Mouse (Mus musculus) urinary bladder, postnatal 4 days (tissue): ENCODE results near the gene Acot8.

ENCODE experiments used
- DNase-seq, 2 experiments: peaks; one replicate each; pipeline ENCODE4 v3.0.0; 2021 to 2022; ENCODE audit warnings: low spot score in 2 of 2

Acot8 gene

GRCm38 (mm10) chr2:164804533-164805331 is at the start of gene Acot8, which contains the start of gene Zswim3:
TSS of gene Acot8 (minus strand) at chr2:164804882.
TSS of gene Zswim3 (plus strand) at chr2:164805098.
- DNase-seq = peak; percentile 96 to 97

GRCm38 (mm10) chr2:164850061-164850460 is 45.4 kb upstream of the Acot8 start:
- no peak for DNase-seq

GRCm38 (mm10) chr2:164845782-164846181 is 41.1 kb upstream of the Acot8 start:
- no peak for DNase-seq

- no peak for DNase-seq
Observed at GRCm38 (mm10) chr2:164835164-164835563, 30.5 kb upstream of the Acot8 start.

DNA sequence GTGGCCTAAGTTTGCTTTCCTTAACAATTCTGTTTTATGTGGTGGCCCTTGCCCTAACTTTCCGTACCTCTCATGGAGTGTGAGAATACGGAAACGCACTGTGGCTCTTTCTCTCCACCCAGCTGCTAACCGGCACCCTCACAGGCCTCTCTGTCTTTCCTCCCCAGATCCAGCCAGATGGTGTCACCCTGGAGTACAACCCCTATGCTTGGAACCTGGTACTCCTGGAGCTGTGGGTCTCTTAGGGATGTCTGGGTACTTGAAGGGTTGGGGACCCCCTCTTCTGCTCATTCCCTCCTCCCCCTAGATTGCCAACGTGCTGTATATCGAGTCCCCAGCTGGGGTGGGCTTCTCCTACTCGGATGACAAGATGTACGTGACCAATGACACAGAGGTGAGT is 29.8 kb upstream of the Acot8 start:
- no peak for DNase-seq

DNA sequence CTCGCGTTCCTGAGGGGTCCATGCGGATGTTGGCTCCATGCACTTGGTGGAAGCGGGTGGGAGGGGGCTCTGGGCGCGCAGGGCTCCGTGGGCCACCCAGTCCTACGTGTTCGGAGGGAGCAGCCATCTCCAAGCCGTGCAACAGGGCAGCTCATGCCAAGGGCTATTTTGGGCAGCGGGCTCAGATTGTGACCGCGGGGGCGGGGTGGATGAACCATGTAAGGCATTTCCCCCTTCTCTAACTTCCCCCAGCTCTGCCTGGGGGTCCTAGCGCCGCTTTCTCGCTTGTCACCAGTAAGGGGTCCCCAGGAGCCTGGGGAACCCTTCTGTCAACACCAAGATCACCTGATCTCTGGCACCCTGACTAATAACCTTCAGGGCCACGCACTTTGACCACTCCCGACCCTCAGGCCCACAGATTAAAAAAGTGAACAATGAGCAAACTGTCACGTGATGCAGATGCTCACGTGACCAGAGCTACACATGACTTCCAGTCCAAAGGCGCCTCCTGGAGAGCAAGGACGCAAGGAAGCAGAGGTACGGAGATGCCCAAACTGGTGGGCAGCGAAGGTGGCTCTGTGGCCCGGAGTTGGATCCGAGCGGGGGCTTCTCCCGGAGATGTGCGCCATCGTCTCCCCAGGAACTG is 28.8 kb upstream of the Acot8 start, which contains the start of gene Neurl2:
Gene Neurl2, minus strand, starts transcription at position 143 of the 646 bp plus-strand sequence.
- DNase-seq = peak; percentile 86 to 93

DNA sequence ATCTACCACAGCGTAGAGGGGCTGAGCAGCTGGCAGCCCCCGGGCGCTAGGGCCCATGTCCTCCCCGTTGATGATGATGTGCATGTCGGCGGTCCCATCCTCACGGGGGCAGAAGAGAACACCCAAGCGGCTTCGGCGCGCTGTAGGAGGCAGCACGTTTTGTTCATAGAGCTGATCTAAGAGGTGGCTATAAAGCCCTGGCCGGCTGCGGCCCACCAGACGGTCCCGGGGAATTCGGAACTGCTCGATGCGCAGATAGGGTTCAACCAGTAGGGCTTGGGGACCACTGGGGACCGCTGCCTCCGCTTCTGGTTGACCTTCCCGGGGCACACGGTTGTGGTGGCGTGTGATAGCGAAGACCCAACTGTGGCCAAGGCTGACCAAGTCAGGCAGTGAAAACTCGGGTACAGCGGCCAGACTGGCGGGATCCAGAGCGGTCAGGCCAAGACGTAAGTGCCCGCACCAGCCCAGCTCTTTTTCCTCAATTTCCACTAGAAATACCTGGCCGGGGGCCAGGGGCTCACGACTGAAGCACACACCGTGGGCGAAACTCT is 28.1 kb upstream of the Acot8 start, which contains the start of gene Ctsa:
Gene Ctsa, plus strand, starts transcription at position 126 of the 554 bp plus-strand sequence.
- DNase-seq = peak; percentile 71 to 80

DNA sequence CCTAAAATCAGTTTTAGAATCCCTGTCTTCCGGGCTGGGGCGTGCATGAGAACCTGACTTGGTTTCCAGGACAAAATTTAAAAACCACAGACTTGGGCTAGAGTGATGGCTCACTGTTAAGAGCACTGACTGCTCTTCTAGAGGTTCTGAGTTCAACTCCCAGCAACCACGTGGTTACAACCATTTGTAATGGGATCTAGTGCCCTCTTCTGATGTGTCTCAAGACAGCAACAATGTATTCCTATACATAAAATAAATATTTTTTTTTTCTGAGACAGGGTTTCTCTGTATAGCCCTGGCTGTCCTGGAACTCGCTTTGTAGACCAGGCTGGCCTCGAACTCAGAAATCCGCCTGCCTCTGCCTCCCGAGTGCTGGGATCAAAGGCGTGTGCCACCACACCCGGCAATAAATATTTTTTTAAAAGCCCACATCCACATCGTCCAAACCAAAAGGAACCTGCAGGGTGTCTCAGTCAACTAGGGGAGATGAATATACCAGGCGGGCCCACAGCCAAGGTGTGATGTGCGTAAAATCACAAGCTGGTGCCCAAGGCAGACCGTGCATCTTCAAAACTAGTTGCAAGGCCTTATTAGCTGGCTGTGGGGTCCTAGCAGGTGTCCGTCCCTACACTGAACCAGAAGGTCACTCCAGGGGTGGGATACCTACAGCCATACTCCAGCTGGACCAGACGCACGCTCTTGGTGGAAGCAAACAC is 27.5 kb upstream of the Acot8 start:
- no peak for DNase-seq

- DNase-seq = no peak
Observed at GRCm38 (mm10) chr2:164831029-164831428, 26.3 kb upstream of the Acot8 start.

DNA sequence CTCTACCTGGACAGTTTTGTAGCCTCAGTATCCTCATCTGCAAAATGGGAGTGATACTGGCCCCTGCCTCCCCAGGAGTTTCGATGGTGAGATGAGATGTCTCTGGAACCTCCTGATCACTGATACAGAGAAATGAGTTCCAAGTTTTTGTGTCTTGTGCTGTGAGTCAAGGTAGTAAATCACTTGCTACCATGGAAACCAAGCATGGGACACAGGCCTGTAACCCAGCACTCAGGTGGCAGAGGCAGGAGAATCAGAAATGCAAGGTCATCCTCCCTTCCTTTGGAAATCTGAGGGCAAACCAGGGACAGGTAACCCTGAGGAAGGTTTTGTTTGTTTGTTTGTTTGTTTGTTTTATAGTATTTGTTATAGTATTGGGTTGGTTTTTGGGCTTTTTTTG is 24.4 kb upstream of the Acot8 start:
- DNase-seq = no peak

- DNase-seq = no peak
Observed at GRCm38 (mm10) chr2:164828437-164828836, 23.8 kb upstream of the Acot8 start, which contains the start of gene Spata25. TSS of gene Spata25 (minus strand) at chr2:164828537.

GRCm38 (mm10) chr2:164827146-164827850 is 22.6 kb upstream of the Acot8 start:
- DNase-seq = no peak

- no peak for DNase-seq
Observed at GRCm38 (mm10) chr2:164825521-164825920, 20.8 kb upstream of the Acot8 start.

DNA sequence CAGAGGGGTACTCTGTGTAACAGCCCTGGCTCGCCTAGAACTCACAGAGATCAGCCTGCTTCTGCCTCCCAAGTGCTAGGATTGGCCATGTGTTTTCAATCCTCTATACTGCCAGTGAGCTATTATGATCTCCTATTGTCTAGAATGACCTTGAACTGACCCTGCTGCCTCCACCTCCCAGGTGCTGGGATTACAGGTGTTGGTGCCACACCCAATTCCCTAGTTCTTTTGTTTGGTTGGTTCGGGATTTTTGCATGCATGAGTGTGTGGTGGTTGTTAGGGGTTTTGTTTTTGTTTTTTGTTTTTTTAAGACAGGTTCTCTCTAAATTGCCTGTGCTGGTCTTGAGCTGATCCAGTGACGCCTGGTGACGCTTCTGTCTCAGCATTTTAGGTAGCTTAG is 19.3 kb upstream of the Acot8 start:
- no peak for DNase-seq

DNA sequence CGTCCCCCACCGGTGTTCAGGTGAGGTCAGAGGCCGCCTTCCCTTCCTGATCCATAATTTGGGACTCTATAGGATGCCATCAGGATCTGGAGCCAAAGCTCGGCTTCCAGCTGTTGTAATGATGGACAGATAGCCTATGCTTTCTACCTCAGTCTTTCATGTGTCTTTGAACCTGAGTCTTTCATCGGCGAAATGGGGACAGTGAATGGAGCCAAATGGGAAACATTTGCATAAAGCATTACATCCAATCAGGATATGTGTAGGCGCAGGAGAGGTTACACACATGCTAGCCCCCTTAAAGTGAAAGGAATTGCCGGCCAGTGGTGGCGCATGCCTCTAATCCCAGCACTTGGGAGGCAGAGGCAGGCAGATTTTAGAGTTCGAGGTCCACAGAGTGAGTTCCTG is 18.5 kb upstream of the Acot8 start:
- DNase-seq = no peak

DNA sequence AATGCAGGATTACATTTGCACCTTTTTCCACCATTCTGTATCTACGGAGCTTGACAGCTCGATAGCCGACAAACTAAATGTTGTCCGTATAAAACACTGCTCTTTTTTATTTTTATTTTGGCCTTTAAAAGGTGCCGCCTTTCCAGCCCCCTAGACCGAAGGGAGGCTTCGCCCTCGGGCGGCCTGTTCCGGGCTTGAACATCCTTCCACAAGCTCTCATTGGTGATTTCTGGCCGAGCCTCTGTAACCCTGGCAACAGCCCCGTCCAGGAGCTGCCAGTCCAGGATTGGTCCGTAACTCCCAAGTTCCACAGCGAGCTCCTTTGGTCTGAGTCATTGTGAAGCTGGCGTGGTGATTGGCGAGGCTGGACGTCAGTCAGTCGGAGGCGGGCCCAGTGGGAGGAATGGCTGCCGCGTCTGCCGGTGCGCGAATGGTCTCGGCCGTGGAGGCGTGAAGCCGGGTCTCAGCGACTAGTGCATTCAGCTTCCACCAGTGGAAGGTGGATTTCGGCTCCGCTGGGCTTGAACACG is 18.0 kb upstream of the Acot8 start, which contains the start of gene Zswim1:
Gene Zswim1, plus strand, starts transcription at position 51 of the 530 bp plus-strand sequence.
- DNase-seq = peak; percentile 99 to 100

- no peak for DNase-seq
Observed at GRCm38 (mm10) chr2:164821060-164821459, 16.4 kb upstream of the Acot8 start.

GRCm38 (mm10) chr2:164817703-164818102 is 13.0 kb upstream of the Acot8 start:
- no peak for DNase-seq

DNA sequence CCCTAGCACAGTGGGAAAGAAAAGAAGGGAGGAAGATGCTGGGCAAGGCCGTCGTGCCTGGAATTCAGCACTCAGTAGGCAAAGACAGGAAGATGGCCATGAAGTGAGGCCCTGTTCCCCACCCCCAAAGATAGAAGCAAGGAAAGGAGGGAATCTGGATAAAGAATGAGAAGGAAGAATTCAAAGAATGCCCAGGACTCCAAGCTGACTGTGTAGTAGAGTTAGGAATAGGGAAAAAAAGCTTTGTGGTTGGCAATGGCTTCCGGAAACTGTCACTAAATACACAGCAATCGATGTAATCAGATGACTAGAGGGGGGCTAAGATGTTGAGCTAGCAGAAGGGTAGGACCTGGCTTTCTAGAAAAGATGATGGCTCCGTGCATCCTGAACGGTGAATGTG is 12.5 kb upstream of the Acot8 start:
- DNase-seq = no peak

GRCm38 (mm10) chr2:164815821-164816220 is 11.1 kb upstream of the Acot8 start:
- DNase-seq = no peak

DNA sequence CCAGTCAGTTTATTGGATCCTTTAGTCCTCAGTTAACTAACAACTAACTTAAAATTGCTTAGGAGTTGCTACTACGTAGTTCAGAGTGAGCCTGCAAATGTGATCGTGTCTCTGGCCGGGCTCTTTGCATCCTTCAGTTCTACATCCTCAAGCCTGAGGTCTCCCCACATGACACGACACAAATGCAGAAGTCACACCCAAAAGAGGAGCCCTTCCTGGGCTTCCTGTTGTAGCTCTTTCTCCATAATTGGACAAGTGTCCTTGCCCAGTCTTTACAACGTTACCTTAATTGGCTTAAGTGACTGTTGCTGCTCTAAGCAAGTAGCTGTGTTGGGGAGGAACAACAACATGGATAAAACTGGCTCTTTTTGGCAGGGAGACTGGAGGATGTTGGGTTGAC is 10.7 kb upstream of the Acot8 start:
- no peak for DNase-seq
